Mouse (Mus musculus): ENCODE measurements around the gene Alpl. TPM values are rescaled to one million over a fixed set of nuclear protein-coding genes. Genes with fewer than 3 reads are reported as not detected.

Alpl gene
- polyA plus RNA-seq, 1 experiment, result 158 TPM

DNA sequence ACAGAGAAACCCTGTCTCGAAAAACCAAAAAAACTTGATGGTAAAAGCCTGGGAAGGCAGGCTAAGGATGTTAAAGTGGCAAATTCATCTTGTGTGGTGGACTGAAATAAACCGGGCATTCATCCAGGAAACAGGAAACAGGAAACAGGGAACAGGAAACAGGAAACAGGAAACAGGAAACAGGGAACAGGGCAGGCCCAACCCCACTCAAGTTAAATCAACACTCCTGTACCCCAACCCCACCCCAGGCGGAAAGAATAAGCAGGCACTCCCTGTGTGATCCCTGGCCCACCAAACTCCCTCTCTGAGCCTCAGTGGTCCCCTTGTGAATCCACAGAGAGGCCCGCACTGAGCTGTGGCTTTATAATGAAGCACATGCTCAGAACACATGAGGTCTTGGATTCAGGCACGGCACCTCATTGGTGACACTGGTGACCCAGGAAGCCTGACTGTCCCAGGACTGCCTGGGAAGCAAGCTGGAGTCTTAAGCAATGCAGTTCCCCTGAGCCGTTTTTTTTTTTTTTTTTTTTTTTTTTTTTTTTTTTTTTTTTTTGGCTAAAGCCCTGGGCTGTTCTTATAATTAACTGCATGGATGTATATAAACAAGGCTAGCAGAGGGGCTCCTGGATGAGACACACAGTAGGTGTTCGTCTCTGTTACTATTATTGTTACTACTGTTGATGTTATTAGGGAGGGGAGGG is 8.4 kb downstream of the Alpl start:
- no peaks in the 10 kb centered on the region for H3K9me3 ChIP-seq (replicated peaks; ENCODE audit: control insufficient read depth, insufficient read depth, low read length, poor library complexity, severe bottlenecking)
- no peak overlapping the region for H3K27ac ChIP-seq (ENCODE audit: insufficient read depth, low read length)
- TF ChIP-seq CTCF (IDR thresholded peaks at IDR 0.05; ENCODE audit: low read depth, low read length) (no peak), EP300 (IDR thresholded peaks at IDR 0.05; ENCODE audit: insufficient read depth, low read depth, low read length) (no peak), POLR2A (IDR thresholded peaks at IDR 0.05; ENCODE audit: insufficient read depth, low read length) (no peak)
- no peaks in the 10 kb centered on the region for H3K36me3 ChIP-seq (ENCODE audit: control insufficient read depth, insufficient read depth, low read length, poor library complexity, severe bottlenecking)
- no peak overlapping the region for H3K9ac ChIP-seq (ENCODE audit: low read depth, poor library complexity, severe bottlenecking)
- no peak overlapping the region for H3K4me3 ChIP-seq (ENCODE audit: low read depth, low read length)
- H3K27me3 ChIP-seq (ENCODE audit: control insufficient read depth, insufficient read depth, low read length, poor library complexity, severe bottlenecking), result no peaks in the 10 kb centered on the region
- H3K4me1 ChIP-seq (ENCODE audit: control insufficient read depth, insufficient read depth, low read length), result peaks cover 14% of the 10 kb centered on the region

DNA sequence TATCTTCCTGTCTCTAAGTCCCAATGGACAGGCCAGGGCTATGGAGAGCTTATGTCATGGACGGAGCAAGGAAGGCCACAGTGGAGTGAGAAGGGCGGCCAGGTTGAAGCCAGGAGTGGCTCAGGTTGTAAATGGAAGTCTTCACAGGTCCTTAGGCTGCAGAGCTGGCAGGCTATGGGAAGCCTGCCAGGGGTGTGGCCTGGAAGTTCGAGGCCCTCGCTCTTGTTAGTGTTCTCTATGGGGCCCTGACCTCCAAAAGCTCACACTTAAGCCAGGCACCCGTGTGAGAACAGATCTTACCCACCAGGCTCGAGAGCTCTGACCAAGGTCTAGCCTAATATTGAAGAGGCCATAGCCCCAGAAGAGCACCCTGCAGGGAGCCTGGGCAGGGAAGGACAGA is 9.7 kb downstream of the Alpl start:
- TF ChIP-seq EP300 (IDR thresholded peaks at IDR 0.05; ENCODE audit: insufficient read depth, low read depth, low read length), result no peak
- no peak for TF ChIP-seq CTCF (IDR thresholded peaks at IDR 0.05; ENCODE audit: low read depth, low read length)
- no peak for TF ChIP-seq POLR2A (IDR thresholded peaks at IDR 0.05; ENCODE audit: insufficient read depth, low read length)
- Histone ChIP-seq H3K27me3 (ENCODE audit: control insufficient read depth, insufficient read depth, low read length, poor library complexity, severe bottlenecking) (no peaks in the 10 kb centered on the region), H3K9ac (ENCODE audit: low read depth, poor library complexity, severe bottlenecking) (no peak overlapping the region), H3K4me3 (ENCODE audit: low read depth, low read length) (no peak overlapping the region), H3K9me3 (replicated peaks; ENCODE audit: control insufficient read depth, insufficient read depth, low read length, poor library complexity, severe bottlenecking) (no peaks in the 10 kb centered on the region), H3K36me3 (ENCODE audit: control insufficient read depth, insufficient read depth, low read length, poor library complexity, severe bottlenecking) (no peaks in the 10 kb centered on the region), H3K27ac (ENCODE audit: insufficient read depth, low read length) (no peak overlapping the region), H3K4me1 (ENCODE audit: control insufficient read depth, insufficient read depth, low read length) (peaks cover 15% of the 10 kb centered on the region)

DNA sequence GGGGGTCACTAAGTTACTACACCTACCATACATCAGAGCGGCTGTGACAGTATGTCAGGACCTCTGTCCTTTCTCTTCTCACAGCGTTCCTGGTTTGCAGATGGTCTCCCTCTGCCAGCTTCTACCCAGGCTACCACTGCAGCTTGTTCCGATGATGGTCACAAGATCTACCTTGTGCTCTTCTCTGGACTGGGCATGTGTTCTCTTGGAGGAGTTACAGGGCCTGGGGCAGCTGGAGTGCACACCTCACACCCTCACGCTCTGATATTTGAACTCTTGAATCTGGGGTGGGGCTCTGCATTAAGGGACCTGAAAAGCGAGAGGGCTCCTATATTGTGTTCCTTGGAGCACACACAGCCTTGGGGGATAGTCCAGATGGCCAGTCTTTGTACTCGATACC is 10.9 kb downstream of the Alpl start:
- H3K9me3 ChIP-seq (replicated peaks; ENCODE audit: control insufficient read depth, insufficient read depth, low read length, poor library complexity, severe bottlenecking), result no peaks in the 10 kb centered on the region
- no peaks in the 10 kb centered on the region for H3K36me3 ChIP-seq (ENCODE audit: control insufficient read depth, insufficient read depth, low read length, poor library complexity, severe bottlenecking)
- TF ChIP-seq POLR2A (IDR thresholded peaks at IDR 0.05; ENCODE audit: insufficient read depth, low read length) (no peak), EP300 (IDR thresholded peaks at IDR 0.05; ENCODE audit: insufficient read depth, low read depth, low read length) (peak; percentile 77; the same call in 1 of the 2 replicates)
- peak overlapping the region; percentile 19; the same call in 1 of the 2 replicates for H3K27ac ChIP-seq (ENCODE audit: insufficient read depth, low read length)
- no peak overlapping the region for H3K9ac ChIP-seq (ENCODE audit: low read depth, poor library complexity, severe bottlenecking)
- no peaks in the 10 kb centered on the region for H3K27me3 ChIP-seq (ENCODE audit: control insufficient read depth, insufficient read depth, low read length, poor library complexity, severe bottlenecking)
- H3K4me1 ChIP-seq (ENCODE audit: control insufficient read depth, insufficient read depth, low read length), result peaks cover 11% of the 10 kb centered on the region
- H3K4me3 ChIP-seq (ENCODE audit: low read depth, low read length), result no peak overlapping the region

DNA sequence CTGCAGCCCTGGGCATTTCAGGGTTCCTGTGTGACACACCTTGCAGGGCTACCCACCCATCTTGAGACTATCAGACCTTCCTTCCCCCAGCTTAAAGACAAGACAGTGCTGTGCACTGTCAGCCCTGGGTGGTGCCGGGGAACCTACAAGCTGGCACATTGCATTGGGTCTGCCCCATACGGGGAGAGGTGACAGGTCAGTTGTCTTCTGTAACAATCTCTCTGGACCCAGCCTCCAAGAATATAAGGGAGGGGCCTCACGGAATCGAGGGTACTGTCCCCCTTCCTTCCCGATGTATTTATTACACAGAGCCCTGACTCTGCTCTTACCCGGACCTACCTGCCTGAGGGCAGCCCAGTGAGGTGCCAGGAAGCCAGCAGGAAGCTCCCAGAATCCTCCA is 11.4 kb downstream of the Alpl start:
- no peaks in the 10 kb centered on the region for H3K27me3 ChIP-seq (ENCODE audit: control insufficient read depth, insufficient read depth, low read length, poor library complexity, severe bottlenecking)
- no peaks in the 10 kb centered on the region for H3K36me3 ChIP-seq (ENCODE audit: control insufficient read depth, insufficient read depth, low read length, poor library complexity, severe bottlenecking)
- TF ChIP-seq CTCF (IDR thresholded peaks at IDR 0.05; ENCODE audit: low read depth, low read length) (no peak), EP300 (IDR thresholded peaks at IDR 0.05; ENCODE audit: insufficient read depth, low read depth, low read length) (no peak), POLR2A (IDR thresholded peaks at IDR 0.05; ENCODE audit: insufficient read depth, low read length) (no peak)
- no peak overlapping the region for H3K4me3 ChIP-seq (ENCODE audit: low read depth, low read length)
- no peak overlapping the region for H3K9ac ChIP-seq (ENCODE audit: low read depth, poor library complexity, severe bottlenecking)
- H3K27ac ChIP-seq (ENCODE audit: insufficient read depth, low read length), result no peak overlapping the region
- no peaks in the 10 kb centered on the region for H3K9me3 ChIP-seq (replicated peaks; ENCODE audit: control insufficient read depth, insufficient read depth, low read length, poor library complexity, severe bottlenecking)
- H3K4me1 ChIP-seq (ENCODE audit: control insufficient read depth, insufficient read depth, low read length), result peaks cover 11% of the 10 kb centered on the region

DNA sequence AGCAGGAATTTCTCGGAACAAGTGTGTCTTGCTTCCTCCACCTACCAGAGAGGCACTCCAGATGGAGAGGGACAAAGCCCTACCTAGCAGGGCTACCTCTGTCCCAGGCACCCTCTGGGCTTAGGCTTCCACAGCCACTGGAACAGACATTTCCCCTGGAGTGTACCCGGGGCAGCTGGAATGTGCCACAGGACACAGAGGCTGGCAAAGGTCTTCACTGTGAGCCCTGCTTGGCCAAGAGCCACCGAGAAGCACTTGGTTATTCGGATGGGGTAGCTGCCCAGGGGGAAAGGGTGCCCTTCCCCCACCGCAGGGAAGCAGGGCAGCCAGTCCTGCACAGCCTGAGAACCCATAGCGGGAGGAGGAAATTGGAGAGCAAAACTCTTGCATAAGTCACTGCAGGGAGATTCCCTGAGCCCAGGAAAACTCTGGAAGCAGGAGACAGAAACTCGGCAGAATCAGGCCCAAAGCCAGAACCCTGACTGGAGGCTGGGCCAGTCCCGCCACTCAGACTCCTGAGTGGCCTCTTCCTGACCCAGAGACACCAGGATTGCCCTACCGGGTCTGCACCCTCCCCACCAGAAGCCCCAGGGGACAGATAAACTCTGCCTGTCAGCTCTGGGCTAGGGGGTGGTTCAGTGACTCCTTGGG is 12.5 kb downstream of the Alpl start:
- H3K27ac ChIP-seq (ENCODE audit: insufficient read depth, low read length), result no peak overlapping the region
- TF ChIP-seq EP300 (IDR thresholded peaks at IDR 0.05; ENCODE audit: insufficient read depth, low read depth, low read length) (no peak), POLR2A (IDR thresholded peaks at IDR 0.05; ENCODE audit: insufficient read depth, low read length) (no peak)
- no peaks in the 10 kb centered on the region for H3K36me3 ChIP-seq (ENCODE audit: control insufficient read depth, insufficient read depth, low read length, poor library complexity, severe bottlenecking)
- no peak overlapping the region for H3K9ac ChIP-seq (ENCODE audit: low read depth, poor library complexity, severe bottlenecking)
- H3K9me3 ChIP-seq (replicated peaks; ENCODE audit: control insufficient read depth, insufficient read depth, low read length, poor library complexity, severe bottlenecking), result 0 out of 2 replicates have a peak, but pooled peaks cover 3% of the 10 kb centered on the region
- H3K27me3 ChIP-seq (ENCODE audit: control insufficient read depth, insufficient read depth, low read length, poor library complexity, severe bottlenecking), result no peaks in the 10 kb centered on the region
- peaks cover 11% of the 10 kb centered on the region for H3K4me1 ChIP-seq (ENCODE audit: control insufficient read depth, insufficient read depth, low read length)
- H3K4me3 ChIP-seq (ENCODE audit: low read depth, low read length), result no peak overlapping the region

DNA sequence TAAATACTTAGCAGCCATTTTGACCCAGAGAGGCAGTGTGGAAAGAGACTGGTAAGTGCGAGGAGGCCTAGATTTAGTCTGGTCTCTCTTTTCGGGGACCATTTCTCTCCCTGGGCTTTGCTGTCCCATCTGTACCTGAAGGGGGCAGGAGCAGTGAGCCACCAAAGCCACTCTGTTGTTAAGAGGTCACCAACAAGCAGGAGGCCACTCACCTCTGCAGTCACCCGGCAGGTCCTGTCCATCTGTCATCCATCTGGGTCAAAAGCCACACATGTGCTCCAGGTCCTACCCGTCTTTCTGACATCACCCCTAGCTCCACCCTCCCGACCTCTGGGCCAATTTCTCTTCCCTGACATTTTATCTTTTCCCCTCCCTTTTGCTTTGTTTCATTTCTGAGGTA is 14.2 kb downstream of the Alpl start:
- Histone ChIP-seq H3K4me3 (ENCODE audit: low read depth, low read length) (no peak overlapping the region), H3K4me1 (ENCODE audit: control insufficient read depth, insufficient read depth, low read length) (peaks cover 12% of the 10 kb centered on the region), H3K36me3 (ENCODE audit: control insufficient read depth, insufficient read depth, low read length, poor library complexity, severe bottlenecking) (no peaks in the 10 kb centered on the region), H3K9ac (ENCODE audit: low read depth, poor library complexity, severe bottlenecking) (no peak overlapping the region), H3K27ac (ENCODE audit: insufficient read depth, low read length) (no peak overlapping the region), H3K27me3 (ENCODE audit: control insufficient read depth, insufficient read depth, low read length, poor library complexity, severe bottlenecking) (no peaks in the 10 kb centered on the region), H3K9me3 (replicated peaks; ENCODE audit: control insufficient read depth, insufficient read depth, low read length, poor library complexity, severe bottlenecking) (0 out of 2 replicates have a peak, but pooled peaks cover 3% of the 10 kb centered on the region)
- TF ChIP-seq POLR2A (IDR thresholded peaks at IDR 0.05; ENCODE audit: insufficient read depth, low read length) (no peak), CTCF (IDR thresholded peaks at IDR 0.05; ENCODE audit: low read depth, low read length) (no peak), EP300 (IDR thresholded peaks at IDR 0.05; ENCODE audit: insufficient read depth, low read depth, low read length) (no peak)

All from ES-Bruce4 (cell line).